Mouse (Mus musculus): ENCODE data around the gene Scn4a. TPM values are rescaled to one million over a fixed set of nuclear protein-coding genes. Genes with fewer than 3 reads are reported as not detected.

Gene Scn4a
- polyA plus RNA-seq, 1 experiment, result 0.92 TPM

DNA sequence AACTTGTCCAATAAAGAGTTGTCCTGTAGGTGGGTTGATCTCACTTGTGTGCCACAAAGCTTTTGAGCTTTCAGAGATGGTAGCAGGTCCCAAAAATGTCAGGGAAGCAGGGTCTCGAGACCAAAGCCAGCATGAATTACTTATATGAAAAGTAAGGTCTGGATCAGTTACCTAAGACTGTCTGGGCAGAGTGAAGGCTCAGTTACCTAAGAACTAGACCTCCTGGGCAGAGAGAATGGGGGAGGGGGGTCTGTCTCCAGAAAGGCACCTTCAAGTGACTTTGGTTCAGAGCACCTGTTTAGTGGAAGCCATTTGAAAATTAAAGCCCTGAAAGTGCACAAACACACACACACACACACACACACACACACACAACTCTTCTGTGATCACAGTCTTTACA lies 78.7 kb downstream of the Scn4a start:
- no peak for DNase-seq
- H3K27ac ChIP-seq (ENCODE audit: control insufficient read depth, insufficient read depth, low read length), result no peak overlapping the region
- TF ChIP-seq CTCF (IDR thresholded peaks at IDR 0.05; ENCODE audit: borderline replicate concordance, control insufficient read depth, extremely low read depth, insufficient read depth, low read length, poor library complexity) (no peak), POLR2A (IDR thresholded peaks at IDR 0.05; ENCODE audit: control insufficient read depth, extremely low read depth, insufficient read depth, low read length, poor library complexity) (no peak)
- WGBS, result 97% methylated on average over 1 of the region's 1 CpGs
- peaks cover 23% of the 10 kb centered on the region for H3K4me1 ChIP-seq (replicated peaks; ENCODE audit: control insufficient read depth, insufficient read depth, low read length)
- H3K36me3 ChIP-seq (ENCODE audit: control insufficient read depth, insufficient read depth, low read length), result no peaks in the 10 kb centered on the region
- H3K27me3 ChIP-seq (ENCODE audit: control insufficient read depth, insufficient read depth, low read length), result no peaks in the 10 kb centered on the region
- H3K4me3 ChIP-seq (ENCODE audit: control insufficient read depth, insufficient read depth, low read length), result no peak overlapping the region

DNA sequence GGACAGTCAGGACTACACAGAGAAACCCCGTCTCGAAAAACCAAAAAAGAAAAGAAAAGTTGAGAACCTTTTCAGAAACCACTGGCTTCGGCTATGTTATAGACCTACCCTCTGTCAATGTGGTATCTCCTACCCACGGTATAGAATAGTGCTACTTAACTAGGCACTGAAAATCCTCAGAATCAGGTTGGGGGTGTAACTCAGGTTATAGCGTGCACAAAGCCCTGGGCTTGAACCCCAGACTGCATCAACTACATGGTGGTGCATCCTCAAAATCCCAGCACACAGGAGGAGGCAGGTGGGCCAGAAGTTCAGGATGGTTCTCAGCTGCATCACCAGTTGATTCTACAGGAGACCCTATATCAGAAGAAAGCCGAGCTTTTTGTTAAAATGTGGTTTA lies 79.3 kb downstream of the Scn4a start:
- TF ChIP-seq POLR2A (IDR thresholded peaks at IDR 0.05; ENCODE audit: control insufficient read depth, extremely low read depth, insufficient read depth, low read length, poor library complexity) (no peak), CTCF (IDR thresholded peaks at IDR 0.05; ENCODE audit: borderline replicate concordance, control insufficient read depth, extremely low read depth, insufficient read depth, low read length, poor library complexity) (no peak)
- H3K27me3 ChIP-seq (ENCODE audit: control insufficient read depth, insufficient read depth, low read length), result no peaks in the 10 kb centered on the region
- no peaks in the 10 kb centered on the region for H3K36me3 ChIP-seq (ENCODE audit: control insufficient read depth, insufficient read depth, low read length)
- H3K27ac ChIP-seq (ENCODE audit: control insufficient read depth, insufficient read depth, low read length), result no peak overlapping the region
- no peak for DNase-seq
- WGBS, result 93% methylated on average over 6 of the region's 6 CpGs
- peaks cover 26% of the 10 kb centered on the region for H3K4me1 ChIP-seq (replicated peaks; ENCODE audit: control insufficient read depth, insufficient read depth, low read length)
- H3K4me3 ChIP-seq (ENCODE audit: control insufficient read depth, insufficient read depth, low read length), result no peak overlapping the region

DNA sequence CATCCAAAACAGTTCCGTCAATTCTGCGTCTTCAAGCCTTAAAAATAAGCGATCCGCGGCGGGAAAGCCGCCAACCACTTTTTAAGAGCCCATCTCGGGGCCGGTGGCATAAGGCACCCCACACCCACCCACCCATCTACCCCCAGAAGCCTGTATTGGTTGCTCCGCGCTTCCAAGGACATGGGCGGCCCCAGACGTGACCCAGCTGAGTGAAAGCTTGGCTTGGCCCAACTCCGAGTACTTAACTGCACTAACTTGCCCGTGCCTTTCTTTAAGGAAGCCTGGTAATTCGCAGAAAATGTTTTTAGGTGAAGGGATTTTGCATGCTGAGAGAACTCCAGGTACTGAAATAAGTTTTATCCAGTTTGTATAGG lies 79.8 kb downstream of the Scn4a start:
- Histone ChIP-seq H3K4me1 (replicated peaks; ENCODE audit: control insufficient read depth, insufficient read depth, low read length) (peaks cover 31% of the 10 kb centered on the region), H3K36me3 (ENCODE audit: control insufficient read depth, insufficient read depth, low read length) (no peaks in the 10 kb centered on the region), H3K4me3 (ENCODE audit: control insufficient read depth, insufficient read depth, low read length) (peak overlapping the region; percentile 97), H3K27ac (ENCODE audit: control insufficient read depth, insufficient read depth, low read length) (peak overlapping the region; percentile 49; the same call in 1 of the 2 replicates), H3K27me3 (ENCODE audit: control insufficient read depth, insufficient read depth, low read length) (no peaks in the 10 kb centered on the region)
- TF ChIP-seq CTCF (IDR thresholded peaks at IDR 0.05; ENCODE audit: borderline replicate concordance, control insufficient read depth, extremely low read depth, insufficient read depth, low read length, poor library complexity) (no peak), POLR2A (IDR thresholded peaks at IDR 0.05; ENCODE audit: control insufficient read depth, extremely low read depth, insufficient read depth, low read length, poor library complexity) (no peak)
- 22% methylated on average over 16 of the region's 16 CpGs for WGBS
- no peak for DNase-seq

DNA sequence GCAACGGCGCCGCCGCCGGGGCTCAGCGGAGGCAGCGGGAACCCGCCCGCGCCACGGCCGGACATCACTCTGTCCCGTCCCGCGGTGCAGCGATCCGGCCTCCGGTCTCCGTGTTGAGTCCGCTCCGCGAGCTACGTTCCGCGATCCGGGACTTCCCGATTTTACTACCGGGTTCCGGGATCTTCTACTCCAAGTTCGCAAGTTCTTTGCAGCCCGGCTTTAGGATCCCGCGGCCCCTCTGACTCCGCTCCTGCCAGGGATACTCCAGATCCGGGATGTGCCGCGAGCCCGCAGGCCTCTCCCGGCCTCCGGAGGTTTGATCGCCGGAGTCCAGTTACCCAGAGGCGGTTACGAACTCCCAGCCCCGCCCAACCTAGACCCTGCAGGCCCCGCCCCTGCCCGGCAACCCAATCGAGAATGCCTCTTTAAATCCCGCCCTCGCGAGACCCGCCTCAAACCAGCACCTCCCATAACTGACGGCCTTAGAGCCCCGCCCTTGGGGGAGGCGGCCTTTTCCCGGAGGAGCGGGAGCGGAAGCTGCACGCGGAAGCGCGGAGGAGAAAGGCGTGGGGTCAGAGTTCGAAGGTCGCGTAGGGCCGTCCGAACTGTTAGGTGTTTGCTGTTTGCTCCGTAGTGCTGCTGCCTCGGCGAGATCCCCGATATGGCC lies 80.3 kb downstream of the Scn4a start, which contains the start of gene Smarcd2:
Smarcd2 (minus strand) TSS at position 329 of the 667 bp plus-strand sequence.
- under 1% methylated on average over 72 of the region's 72 CpGs for WGBS

DNA sequence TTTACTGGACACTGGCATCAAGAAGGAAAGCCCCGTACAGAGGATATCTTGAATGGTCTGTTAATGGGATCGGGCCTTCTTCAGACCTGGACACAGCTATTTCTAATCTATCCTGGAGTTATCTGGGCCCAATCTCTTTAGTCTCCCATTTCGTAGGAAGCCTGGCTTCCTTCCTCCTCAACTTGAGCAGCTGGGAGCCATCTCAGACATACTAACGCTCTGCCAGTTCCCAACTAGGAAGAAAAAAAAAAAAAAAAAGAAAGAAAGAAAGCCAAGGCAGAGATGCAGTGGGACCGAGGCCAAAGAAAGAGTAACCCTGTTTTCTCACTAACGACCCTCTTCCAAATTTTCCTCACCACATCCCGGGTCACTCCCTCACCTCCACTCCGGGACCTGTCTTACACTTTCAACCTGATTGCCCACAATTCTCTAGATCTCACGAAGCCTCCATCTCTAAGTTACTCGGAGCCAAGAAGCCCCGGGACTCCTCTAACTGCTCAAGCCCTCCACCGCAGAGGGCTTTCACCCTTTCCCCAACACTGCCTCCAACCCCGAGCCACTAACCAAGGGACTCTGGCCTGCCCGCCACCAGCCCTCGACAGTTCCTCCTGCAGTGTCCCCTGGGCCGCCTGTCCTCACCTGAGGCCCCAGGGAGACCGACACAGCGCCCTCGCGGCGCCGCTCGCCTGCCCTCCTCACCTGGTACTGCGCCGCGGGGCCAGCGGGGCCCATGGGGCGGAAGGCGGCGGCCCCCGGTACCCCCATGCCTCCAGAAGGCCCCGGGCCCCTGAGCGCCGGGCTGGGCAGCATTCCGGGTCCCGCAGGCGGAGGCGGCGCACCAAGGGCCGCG lies 81.1 kb downstream of the Scn4a start:
- peaks cover 43% of the 10 kb centered on the region for H3K4me1 ChIP-seq (replicated peaks; ENCODE audit: control insufficient read depth, insufficient read depth, low read length)
- WGBS, result under 1% methylated on average over 41 of the region's 41 CpGs

More for the DNA sequence above, 80.3 kb downstream of the Scn4a start, which contains the start of gene Smarcd2:
- Histone ChIP-seq H3K27me3 (ENCODE audit: control insufficient read depth, insufficient read depth, low read length) (no peaks in the 10 kb centered on the region), H3K4me3 (ENCODE audit: control insufficient read depth, insufficient read depth, low read length) (peak within 1 kb of the TSS; percentile 97), H3K36me3 (ENCODE audit: control insufficient read depth, insufficient read depth, low read length) (peaks cover 2% of the 10 kb centered on the region; the same call in 1 of the 2 replicates), H3K27ac (ENCODE audit: control insufficient read depth, insufficient read depth, low read length) (peak within 1 kb of the TSS; percentile 60), H3K4me1 (replicated peaks; ENCODE audit: control insufficient read depth, insufficient read depth, low read length) (peaks cover 37% of the 10 kb centered on the region)
- peak; percentile 99 for DNase-seq
- TF ChIP-seq CTCF (IDR thresholded peaks at IDR 0.05; ENCODE audit: borderline replicate concordance, control insufficient read depth, extremely low read depth, insufficient read depth, low read length, poor library complexity) (peak; percentile 58; the same call in 1 of the 2 replicates), POLR2A (IDR thresholded peaks at IDR 0.05; ENCODE audit: control insufficient read depth, extremely low read depth, insufficient read depth, low read length, poor library complexity) (peak; percentile 75)

DNA sequence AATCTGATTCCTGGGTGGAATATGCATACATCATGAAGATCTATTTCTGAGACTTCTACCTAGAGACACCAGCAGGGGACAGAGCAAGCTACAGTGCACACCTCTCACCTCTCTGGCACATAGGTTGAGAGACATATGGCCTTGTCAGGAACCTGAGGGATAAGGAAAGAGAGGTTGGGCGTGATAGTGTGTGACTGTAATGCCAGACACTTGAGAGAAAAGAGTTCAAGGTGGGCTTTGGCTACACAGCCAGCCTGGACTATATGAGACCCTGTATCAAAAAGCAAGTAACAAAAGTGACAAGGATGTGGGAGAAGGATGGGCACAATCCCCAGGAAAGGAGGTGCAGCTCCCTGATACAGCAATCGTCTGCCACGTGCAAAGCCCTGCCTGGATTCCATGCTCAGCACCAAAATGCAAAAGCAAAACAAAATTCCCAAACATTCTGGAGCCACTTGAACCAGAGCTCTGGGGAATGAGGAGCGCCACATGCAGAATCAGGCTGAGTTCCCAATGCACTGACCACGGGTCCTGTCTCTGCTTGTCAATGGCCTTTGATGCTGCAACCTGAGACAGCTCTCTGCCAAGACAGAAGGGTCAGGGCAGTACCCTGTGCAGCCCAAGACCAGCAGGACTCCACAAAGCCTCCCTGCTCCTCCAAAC lies 81.8 kb downstream of the Scn4a start:
- H3K36me3 ChIP-seq (ENCODE audit: control insufficient read depth, insufficient read depth, low read length), result peaks cover 17% of the 10 kb centered on the region
- H3K4me1 ChIP-seq (replicated peaks; ENCODE audit: control insufficient read depth, insufficient read depth, low read length), result peaks cover 40% of the 10 kb centered on the region
- no peaks in the 10 kb centered on the region for H3K27me3 ChIP-seq (ENCODE audit: control insufficient read depth, insufficient read depth, low read length)
- peak overlapping the region; percentile 60 for H3K27ac ChIP-seq (ENCODE audit: control insufficient read depth, insufficient read depth, low read length)
- no peak for DNase-seq
- WGBS, result 30% methylated on average over 5 of the region's 5 CpGs
- peak overlapping the region; percentile 97 for H3K4me3 ChIP-seq (ENCODE audit: control insufficient read depth, insufficient read depth, low read length)
- no peak for TF ChIP-seq CTCF (IDR thresholded peaks at IDR 0.05; ENCODE audit: borderline replicate concordance, control insufficient read depth, extremely low read depth, insufficient read depth, low read length, poor library complexity)

More for the DNA sequence above, 81.1 kb downstream of the Scn4a start:
- Histone ChIP-seq H3K27me3 (ENCODE audit: control insufficient read depth, insufficient read depth, low read length) (no peaks in the 10 kb centered on the region), H3K36me3 (ENCODE audit: control insufficient read depth, insufficient read depth, low read length) (peaks cover 9% of the 10 kb centered on the region), H3K27ac (ENCODE audit: control insufficient read depth, insufficient read depth, low read length) (peak overlapping the region; percentile 60), H3K4me3 (ENCODE audit: control insufficient read depth, insufficient read depth, low read length) (peak overlapping the region; percentile 97)
- TF ChIP-seq POLR2A (IDR thresholded peaks at IDR 0.05; ENCODE audit: control insufficient read depth, extremely low read depth, insufficient read depth, low read length, poor library complexity) (no peak), CTCF (IDR thresholded peaks at IDR 0.05; ENCODE audit: borderline replicate concordance, control insufficient read depth, extremely low read depth, insufficient read depth, low read length, poor library complexity) (no peak)
- DNase-seq, result no peak
